Mouse (Mus musculus): Measurements from ENCODE around the gene Abca8b. TPM values are rescaled to one million over a fixed set of nuclear protein-coding genes. Genes with fewer than 3 reads are reported as not detected.
A peak's percentile ranks its signal among the peaks of the same experiment; 100 is the strongest.
"Not testable (repeated sequence)": the region's sequence is repeated elsewhere in the genome, so short reads cannot be mapped to it uniquely, and the experiment has no call there.

The Abca8b gene
- 10 to 100 TPM in 1 of 2 experiments, 1 to 10 TPM in 1; 6.2 to 10.4 TPM for total RNA-seq (2021)
- long read RNA-seq, experiment 1, partial matches to known transcripts: 0 of 1 reads
- long read RNA-seq, experiment 1, other reads (novel, unspliced or antisense): 1 of 1 reads
- long read RNA-seq, experiment 2, partial matches to known transcripts: 1 of 1 reads
- long read RNA-seq, experiment 2, other reads (novel, unspliced or antisense): 0 of 1 reads

DNA sequence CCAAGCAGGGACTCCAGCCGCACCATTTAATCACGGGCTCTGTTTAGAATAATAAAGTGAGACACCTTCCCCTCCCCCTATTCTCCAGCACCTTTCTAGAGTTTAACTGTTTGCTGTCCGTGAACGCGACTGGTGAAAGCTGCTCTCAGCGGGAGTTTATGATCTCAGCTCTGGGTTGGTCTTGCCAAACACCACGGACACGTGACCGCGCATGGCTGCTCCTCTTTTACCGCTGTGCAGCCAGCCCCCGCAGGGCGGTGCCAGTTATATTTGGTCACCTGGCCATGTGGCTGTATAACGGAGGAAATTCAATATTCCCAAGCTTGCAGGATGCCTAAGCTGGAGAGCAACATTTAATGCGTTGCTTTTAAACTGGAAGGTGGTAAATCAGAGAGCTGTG, at the start of gene Abca8b:
Gene Abca8b (minus strand): TSS at position 222 of the 400 bp plus-strand sequence.
- peak; percentile 30 to 47 for DNase-seq (ENCODE audit: low spot score in 2 of 2)

DNA sequence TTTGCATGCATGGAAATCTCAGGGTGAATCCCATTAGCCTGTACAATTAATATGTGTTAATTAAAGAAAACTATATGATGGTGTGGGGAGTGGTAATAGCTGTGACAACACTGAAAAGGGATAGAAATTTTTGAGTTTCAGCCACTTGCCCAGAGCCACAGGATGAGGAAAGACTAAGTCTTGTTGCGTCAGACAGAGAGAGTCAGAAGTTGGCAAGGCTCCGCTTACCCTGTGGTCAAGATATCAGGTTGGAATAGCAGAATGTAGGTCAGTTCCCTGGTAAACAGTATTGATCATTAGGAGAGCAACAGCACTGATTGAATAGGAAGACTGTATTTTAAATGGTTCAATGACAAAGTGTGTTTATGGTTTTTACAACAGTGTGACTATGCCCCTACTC, 42.1 kb upstream of the Abca8b start:
- DNase-seq (ENCODE audit: low spot score in 2 of 2): no peak

DNA sequence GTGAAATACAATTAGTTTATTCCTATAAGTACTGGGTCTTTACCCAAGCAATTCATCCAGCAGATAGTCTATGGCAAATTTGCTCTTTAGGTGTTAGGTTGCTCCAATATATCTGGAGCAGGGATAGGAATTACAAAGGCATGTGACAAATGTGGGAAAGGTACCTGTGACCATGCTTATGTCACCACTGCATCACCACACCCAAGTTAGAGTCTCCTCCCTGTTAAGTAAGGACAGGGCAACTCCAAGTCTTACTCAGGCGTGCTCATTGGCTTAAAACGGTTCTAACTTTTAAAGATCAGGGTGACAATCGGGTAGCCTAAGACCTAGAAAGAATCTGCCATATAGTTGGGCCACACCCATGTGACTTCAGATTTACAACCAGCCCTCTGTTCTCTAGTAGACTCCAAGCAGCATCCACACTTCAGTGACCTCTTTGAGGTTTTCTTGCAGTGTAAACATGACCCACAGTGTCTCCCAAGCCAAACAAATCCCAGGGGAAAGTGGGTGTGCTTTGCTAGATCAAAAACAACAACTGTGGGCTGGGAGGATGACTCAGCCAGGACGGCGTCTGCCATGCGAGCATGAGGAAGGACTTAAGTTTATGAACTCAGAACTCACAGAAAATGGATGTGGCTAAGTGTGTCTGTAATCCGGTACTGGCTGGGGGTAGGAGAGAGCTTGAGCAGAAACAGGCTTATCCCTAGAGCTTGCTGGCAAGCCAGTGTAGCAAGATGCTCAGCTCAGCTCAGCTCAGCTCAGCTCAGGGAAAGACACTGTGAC, 33.5 kb upstream of the Abca8b start:
- DNase-seq (ENCODE audit: low spot score in 2 of 2): no peak

DNA sequence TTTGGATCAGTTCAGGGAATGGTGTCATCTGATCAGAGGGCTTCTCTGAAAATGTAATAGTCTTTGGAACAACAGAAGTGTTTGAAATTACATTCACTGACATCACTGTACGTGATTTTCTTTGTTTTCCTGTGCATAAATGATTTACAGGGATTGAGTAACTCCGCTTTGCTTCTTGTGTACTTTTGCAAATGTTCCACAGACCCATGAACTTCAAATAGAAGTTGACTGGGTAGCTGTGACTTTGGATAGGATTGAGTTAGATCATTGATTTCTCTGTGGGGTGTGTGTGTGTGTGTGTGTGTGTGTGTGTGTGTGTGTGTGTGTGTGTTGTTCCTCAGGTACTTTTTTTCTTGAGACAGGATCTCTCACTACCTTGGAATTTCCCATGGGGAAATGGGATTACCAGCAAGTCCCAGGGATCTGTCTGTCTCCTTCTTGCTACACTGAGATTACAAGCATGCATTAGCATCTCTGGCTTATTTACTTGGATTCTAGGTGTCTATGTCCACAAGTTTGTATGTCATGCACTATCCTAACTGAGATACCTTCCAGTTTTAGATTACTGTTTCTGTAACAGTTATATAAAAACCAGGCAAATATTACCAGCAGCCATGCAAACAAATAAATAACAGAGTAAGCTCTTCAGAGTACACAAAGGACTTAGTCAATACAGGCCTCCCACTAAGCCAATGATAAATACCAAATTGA, 15.3 kb upstream of the Abca8b start:
- no peak for DNase-seq (ENCODE audit: low spot score in 2 of 2)

DNA sequence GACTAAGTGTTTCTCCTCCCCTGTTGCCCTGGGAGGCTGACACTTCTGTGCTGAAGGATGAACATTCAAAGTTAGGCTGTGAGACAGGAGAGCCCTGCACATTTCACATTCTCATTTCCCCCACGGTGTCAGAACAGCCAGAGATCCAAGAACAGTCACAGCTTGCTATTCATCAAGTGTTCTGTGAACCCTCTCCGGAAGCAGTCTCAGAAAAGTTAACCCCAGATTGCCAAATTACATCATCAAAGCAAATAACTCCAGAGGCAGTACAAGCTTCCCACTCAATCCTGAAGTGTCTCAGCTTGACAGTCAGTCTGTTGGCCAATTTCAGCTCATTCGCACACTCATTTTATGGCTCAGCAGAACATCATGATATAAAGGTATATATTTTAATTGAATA, 632 bp downstream of the Abca8b start:
- no peak for DNase-seq (ENCODE audit: low spot score in 2 of 2)

DNA sequence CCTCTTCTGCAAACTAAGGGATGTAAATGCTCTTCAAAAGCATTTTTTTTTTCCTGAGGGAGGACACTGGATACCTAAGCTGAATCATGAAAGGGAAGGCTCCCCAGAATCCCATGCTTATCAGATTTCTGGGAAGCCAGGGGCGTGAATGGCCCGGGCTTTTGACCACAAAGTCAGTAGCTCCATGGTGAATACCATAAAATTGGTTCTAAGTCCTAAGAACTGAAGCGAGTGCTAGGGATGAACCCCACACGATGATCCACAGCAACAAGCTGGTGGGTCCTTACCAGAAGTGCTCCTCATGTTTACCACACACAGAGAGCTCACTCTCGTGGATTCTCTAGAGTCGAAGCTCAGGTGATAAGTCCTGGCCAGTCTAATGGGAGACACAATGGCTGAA, 1.6 kb downstream of the Abca8b start:
- DNase-seq (ENCODE audit: low spot score in 2 of 2): no peak

DNA sequence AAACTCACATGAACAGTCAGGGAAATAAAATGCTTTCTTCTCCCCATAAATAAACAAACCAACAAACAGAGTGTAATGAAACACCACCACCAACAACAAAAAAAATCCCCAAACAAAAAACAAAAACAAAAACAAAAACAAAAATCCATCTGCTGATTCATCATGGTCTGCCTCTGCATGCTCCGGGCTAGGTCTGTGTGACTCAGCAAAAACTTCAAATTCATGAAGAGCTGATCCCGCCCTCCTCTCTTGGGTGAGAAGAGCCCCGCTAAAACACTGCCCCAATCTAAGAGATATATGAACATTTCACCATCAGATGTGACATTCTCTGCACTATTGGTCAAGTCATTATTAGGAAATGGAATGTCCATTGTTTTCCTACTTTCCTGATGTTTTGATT, 4.4 kb downstream of the Abca8b start:
- no peak for DNase-seq (ENCODE audit: low spot score in 2 of 2)

DNA sequence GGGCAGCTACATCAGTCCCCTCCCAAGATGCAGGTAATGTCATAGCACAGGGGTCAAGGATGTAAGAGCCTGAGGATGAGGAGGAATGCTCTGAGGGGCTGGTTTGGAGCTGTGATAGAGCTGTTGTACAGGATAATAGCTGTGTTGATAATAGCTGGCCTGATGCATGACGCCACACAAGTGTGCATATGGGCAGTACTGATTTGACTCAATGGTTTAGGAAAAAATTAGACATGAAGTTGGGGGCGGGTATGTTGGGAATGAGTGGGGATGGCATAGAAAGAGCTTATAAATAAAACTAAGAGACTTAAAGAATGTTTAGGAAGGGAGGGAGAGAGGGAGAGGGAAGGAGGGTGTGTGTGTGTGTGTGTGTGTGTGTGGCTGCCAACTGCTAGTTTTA, 5.4 kb downstream of the Abca8b start:
- DNase-seq (ENCODE audit: low spot score in 2 of 2): no peak

DNA sequence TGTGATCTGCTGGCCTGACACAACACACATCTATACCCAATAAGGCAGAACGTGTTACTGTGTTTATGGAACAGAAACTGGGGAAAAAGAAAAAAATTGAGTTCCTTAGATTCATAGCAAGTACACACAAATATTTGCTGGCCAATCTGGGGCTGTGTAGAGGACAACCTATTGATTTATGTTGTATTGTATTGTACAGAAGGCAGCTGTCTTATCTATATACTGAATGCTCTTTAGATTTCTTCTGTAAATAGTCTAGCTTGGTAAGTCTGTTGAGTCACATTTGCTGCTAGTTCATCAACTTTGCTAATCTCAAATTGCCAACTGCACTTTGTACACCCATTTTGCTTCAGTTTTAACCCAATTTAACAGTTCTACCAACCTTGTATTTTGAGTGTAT, 7.5 kb downstream of the Abca8b start:
- no peak for DNase-seq (ENCODE audit: low spot score in 2 of 2)

DNA sequence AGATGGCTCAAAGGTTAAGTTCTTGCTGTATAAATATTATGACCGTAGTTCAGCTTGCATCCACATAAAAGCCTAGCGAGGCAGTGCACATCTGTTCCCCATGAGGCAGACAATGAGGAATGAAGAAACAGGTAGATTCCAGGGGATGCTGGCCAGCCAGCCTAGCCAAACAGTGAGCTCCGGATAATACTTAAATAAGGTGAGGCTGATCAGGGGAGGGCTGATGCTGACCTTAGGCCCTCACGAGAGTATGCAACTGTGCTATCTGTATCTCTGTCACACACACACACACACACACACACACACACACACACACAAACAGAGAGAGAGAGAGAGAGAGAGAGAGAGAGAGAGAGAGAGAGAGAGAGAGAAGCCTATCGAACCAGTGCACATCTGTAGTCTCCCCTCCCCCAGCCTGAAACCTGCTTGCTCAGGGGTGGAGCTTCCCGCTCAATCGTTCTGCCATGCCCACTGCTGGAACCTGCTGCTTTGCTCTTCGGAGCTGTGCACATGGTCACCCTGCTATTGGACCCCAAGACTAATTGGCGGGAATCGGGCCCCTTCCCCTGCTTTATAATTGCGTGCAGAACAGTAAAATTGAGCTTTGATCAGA, 8.1 kb downstream of the Abca8b start:
- not testable (repeated sequence) for DNase-seq (ENCODE audit: low spot score in 2 of 2)

DNA sequence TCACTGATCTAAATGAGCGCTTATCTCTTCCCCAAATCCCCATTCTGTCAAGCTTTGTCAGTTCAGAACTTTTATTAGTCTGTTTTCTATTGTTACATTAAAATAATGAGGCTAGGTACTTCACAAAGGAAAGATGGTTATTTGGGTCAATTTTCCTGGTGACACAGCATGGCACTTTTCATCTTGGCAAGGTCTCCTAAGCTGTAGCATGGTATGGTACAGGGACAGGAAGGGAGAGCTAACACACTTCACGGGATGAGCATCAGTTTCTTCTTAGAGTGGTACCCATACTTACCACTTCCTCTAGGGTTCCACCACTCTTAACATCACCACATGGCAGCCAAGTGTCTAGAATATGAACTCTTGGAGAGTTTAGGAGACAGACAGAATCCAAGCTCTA, 13.8 kb downstream of the Abca8b start:
- DNase-seq (ENCODE audit: low spot score in 2 of 2): no peak

DNA sequence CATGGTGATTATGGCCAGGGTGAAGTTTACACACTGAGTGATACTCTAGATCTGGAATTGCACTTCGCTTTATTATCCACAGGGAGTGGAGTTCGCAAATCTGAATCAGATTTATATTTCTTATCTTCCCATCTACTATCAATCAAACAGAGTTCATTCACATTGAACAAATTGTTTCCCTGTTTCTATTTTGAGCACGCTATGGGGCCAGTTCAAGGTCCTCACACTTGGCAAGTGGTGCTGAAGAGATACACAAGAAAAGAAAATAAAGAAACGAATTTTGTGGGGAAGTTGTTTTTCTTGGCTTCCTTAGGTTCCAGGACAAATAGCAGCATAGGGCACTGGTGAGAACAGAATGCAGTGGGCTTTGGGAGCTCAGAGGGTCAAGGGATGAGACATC, 25.1 kb downstream of the Abca8b start:
- no peak for DNase-seq (ENCODE audit: low spot score in 2 of 2)

DNA sequence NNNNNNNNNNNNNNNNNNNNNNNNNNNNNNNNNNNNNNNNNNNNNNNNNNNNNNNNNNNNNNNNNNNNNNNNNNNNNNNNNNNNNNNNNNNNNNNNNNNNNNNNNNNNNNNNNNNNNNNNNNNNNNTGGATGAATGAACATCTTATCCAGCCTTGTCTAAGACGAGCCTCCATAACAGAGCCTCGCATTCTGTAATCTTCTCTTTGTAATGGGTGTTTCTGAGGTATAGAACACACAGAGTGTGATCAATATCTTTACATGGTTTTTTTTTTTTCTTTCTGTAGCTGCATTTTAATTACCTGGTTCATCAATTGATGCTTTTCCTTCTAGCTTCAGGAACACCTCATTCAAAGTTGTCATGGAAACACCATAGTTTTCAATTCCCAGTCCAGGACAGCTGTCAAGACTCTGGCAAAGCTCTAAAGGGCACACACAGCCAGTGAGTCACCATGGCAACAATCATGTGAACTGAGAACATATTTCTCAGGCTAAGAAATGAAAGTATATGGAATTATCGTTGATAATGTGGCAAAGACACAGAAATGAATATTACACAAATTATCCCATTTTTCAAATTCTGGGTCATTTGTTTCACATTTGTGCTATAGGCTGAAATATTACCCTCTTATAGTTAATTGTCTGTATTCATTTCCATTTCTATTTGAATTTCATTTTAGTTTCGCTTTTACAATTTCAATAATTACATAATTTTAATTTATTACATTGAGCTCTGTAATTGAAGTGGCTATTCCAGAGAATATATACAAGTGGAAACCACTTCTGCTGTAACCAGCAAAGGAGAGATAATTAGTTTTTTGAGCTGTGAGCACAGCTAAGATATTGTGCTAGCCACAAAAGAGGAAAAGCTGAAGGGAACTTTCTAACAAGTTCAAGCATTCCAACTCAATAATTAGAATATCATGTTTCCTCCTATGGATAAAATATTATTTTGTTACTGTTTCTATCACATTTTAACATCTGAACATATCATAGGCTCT, 33.9 kb downstream of the Abca8b start:
- DNase-seq (ENCODE audit: low spot score in 2 of 2): no peak

DNA sequence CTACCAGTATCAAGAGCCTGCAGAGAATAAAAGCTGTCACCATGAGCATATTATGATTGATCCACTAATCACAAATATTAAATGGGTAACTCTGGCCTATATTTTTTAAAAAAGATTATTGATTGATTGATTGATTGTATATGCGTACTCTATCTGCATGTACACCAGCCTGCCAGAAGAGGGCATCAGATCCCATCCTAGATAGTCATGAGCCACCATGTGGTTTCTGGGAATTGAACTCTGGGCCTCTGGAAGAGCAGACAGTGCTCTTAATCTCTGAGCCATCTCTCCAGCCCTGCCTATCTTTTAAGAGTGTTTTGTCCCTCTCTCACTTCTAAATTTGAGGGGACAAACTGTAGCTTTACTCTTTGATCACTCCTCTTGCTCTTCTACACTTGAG, 40.5 kb downstream of the Abca8b start:
- no peak for DNase-seq (ENCODE audit: low spot score in 2 of 2)

DNA sequence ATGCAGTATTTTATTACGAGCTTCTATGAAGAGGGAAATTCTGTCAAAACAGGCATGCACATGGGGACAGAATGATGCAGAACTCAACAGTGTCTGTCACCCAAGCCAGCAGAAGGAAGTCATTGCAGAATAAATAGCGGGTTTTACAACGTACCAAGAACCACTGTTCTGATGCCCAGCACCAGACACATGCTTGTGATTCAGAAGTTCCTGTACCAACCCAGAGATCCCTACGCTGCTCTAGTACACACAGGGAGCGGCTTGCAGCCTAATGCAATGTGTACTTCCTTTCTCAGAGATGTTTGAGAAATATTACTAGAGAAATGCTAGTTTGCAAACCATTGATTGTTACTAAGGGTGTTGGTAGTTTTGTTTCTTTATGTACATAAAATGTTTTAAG, 58.7 kb downstream of the Abca8b start:
- DNase-seq (ENCODE audit: low spot score in 2 of 2): no peak

DNA sequence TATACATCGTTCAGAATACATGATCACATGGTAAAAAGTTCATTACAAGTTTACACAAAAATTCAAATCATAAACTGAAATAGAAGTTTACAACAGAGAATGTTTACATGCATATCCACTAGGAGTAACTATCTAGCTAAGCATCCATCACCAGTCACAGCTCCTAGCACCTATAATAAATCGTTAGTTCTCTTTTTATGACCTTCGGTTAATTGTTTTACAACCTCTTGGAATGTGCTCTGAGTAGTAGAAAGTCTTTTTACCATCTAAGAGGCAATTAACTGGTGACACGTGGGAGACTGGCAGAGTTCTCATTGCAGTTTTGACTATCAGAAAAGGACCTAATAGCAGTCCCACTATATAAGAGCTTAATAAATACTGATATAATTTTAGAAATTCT, 62.4 kb downstream of the Abca8b start:
- not testable (repeated sequence) for DNase-seq (ENCODE audit: low spot score in 2 of 2)

DNA sequence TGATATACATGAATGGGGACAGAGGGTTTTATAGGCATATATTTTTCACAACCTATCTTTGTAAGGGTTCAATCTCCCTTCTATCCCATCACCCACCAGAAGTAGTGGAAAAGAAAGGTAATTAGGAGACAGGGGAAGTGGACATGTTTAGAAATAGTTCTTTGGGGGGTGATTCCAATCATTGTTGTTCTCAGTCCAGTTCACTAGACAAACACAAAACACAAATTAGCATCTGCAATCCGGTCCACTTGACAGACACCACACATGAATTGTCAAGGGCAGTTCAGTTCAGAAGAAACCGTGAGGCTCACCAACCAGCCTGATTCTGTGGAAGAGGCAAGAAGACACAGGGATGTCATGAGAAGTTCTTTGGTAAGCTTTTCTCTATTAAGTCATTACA, 67.2 kb downstream of the Abca8b start:
- no peak for DNase-seq (ENCODE audit: low spot score in 2 of 2)

DNA sequence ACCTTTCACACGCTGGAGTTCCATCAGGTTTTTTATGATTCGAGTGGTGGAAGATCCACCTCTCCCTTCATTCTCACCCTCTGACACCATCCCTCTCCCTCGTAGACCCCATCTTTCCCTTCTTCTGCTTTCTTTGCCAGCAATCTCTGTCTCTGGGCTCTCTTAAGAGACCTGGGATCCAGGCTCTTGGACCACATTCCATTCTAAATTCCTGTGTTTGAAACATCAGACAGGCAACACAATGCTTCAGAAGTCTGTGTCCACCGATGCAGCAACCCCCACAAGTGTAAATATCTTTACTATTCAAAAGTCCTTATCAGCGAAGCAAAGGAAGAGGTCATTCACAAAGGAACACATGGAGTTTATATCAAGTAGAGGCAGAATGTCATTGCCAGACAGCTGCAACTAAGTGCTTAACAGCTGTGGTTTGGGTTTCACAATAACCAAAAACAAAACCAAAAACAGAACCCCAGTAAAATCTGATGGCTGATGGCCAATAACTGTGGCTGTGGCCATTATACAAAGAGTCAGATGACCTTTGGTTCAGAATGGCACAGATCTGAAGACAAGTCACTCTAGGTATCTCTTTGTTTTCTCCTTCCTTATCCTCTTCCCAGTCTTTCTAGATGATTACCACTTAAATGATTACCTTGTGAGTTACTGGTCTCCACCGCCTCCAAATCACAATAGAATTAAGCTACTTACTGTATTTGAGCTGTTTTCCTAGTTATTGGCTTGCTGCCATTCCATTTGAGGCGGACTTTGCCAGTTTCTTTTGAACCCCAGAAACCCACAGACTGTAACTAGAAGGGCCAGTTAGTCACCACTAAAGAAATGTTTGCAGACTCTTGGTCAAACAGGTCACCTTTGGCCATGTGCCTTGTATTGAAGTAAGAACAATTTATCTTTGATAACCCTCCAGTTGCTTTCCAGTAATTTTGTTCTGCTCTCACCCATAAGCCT, 68.6 kb downstream of the Abca8b start:
- no peak for DNase-seq (ENCODE audit: low spot score in 2 of 2)

DNA sequence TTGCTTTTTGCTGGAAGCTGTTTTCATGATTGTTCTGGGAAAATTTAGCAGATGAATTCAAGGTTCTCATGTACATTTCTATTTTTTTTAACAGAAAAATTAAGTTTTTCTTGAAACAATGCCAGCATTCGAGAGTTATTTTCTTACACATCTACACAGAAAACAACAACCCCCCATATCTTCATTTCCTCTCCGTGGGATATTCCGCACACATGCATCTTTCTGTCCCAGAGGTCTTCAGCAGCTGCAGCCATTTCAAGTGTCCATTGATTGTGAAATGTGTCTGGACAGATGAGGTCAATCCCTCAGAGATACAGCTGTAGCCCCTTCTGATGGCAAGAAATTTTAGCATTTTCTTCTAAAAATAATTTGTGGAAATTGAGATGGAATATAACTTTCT, 73.4 kb downstream of the Abca8b start:
- DNase-seq (ENCODE audit: low spot score in 2 of 2): no peak

DNA sequence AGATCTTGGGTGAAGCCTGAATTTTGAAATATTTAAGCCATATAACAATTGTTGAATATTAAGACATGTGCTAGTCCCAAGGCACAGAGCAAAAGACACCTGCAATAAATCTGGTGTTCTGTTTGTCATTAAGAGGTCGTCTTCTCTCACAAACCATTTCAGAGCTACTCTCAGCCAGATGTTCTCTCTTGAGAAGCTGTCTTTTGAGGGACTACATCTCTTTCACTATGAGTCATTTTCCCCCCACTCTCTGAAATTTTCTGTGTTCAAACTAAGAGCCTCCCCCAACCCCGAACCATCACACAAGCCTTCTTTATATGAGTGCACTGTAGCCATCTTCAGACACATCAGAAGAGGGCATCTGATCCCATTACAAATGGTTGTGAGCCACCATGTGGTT, 76.2 kb downstream of the Abca8b start:
- no peak for DNase-seq (ENCODE audit: low spot score in 2 of 2)

All from adrenal gland, postnatal 4 days (tissue).